Mouse (Mus musculus): ENCODE data around the gene Trp53bp2. TPM values are rescaled to one million over a fixed set of nuclear protein-coding genes. Genes with fewer than 3 reads are reported as not detected.

The Trp53bp2 gene
- polyA plus RNA-seq, 1 experiment from 2014 or later = 24.2 TPM

GRCm38 (mm10) chr1:182448276-182449035 lies 39.5 kb downstream of the Trp53bp2 start:
- 93% methylated on average over 14 of the region's 14 CpGs for WGBS
- H3K27ac ChIP-seq = no peak overlapping the region
- H3K4me3 ChIP-seq = no peak overlapping the region
- no peaks in the 10 kb centered on the region for H3K4me1 ChIP-seq (replicated peaks)
- H3K27me3 ChIP-seq (ENCODE audit: insufficient read depth, poor library complexity, severe bottlenecking) = no peaks in the 10 kb centered on the region
- H3K36me3 ChIP-seq = peaks cover 89% of the 10 kb centered on the region
- H3K9me3 ChIP-seq = no peaks in the 10 kb centered on the region
- no peak for DNase-seq (ENCODE audit: low spot score)

GRCm38 (mm10) chr1:182452473-182452872 lies 43.5 kb downstream of the Trp53bp2 start:
- no peaks in the 10 kb centered on the region for H3K4me1 ChIP-seq (replicated peaks)
- no peaks in the 10 kb centered on the region for H3K9me3 ChIP-seq
- H3K4me3 ChIP-seq = no peak overlapping the region
- H3K27ac ChIP-seq = no peak overlapping the region
- H3K27me3 ChIP-seq (ENCODE audit: insufficient read depth, poor library complexity, severe bottlenecking) = no peaks in the 10 kb centered on the region
- WGBS = 88% methylated on average over 4 of the region's 4 CpGs
- H3K36me3 ChIP-seq = peaks cover 86% of the 10 kb centered on the region
- no peak for DNase-seq (ENCODE audit: low spot score)

GRCm38 (mm10) chr1:182455080-182455479 lies 46.1 kb downstream of the Trp53bp2 start:
- H3K27me3 ChIP-seq (ENCODE audit: insufficient read depth, poor library complexity, severe bottlenecking) = no peaks in the 10 kb centered on the region
- H3K4me3 ChIP-seq = no peak overlapping the region
- peaks cover 87% of the 10 kb centered on the region for H3K36me3 ChIP-seq
- H3K9me3 ChIP-seq = no peaks in the 10 kb centered on the region
- peaks cover 8% of the 10 kb centered on the region; the same call in 1 of the 2 replicates for H3K4me1 ChIP-seq (replicated peaks)
- H3K27ac ChIP-seq = no peak overlapping the region
- WGBS = 94% methylated on average over 2 of the region's 2 CpGs
- DNase-seq (ENCODE audit: low spot score) = no peak

- Histone ChIP-seq H3K4me1 (replicated peaks) (peaks cover 8% of the 10 kb centered on the region; the same call in 1 of the 2 replicates), H3K36me3 (peaks cover 87% of the 10 kb centered on the region), H3K4me3 (no peak overlapping the region), H3K27ac (no peak overlapping the region), H3K9me3 (no peaks in the 10 kb centered on the region), H3K27me3 (ENCODE audit: insufficient read depth, poor library complexity, severe bottlenecking) (no peaks in the 10 kb centered on the region)
- no peak for DNase-seq (ENCODE audit: low spot score)
- WGBS = 84% methylated on average over 19 of the region's 19 CpGs
Measured at GRCm38 (mm10) chr1:182458556-182458955, 49.6 kb downstream of the Trp53bp2 start.

GRCm38 (mm10) chr1:182459436-182459835 lies 50.5 kb downstream of the Trp53bp2 start:
- H3K4me1 ChIP-seq (replicated peaks) = peaks cover 8% of the 10 kb centered on the region; the same call in 1 of the 2 replicates
- H3K27ac ChIP-seq = 0 out of 2 replicates have a peak overlapping the region, but pooled peaks have one; percentile 23
- H3K4me3 ChIP-seq = no peak overlapping the region
- no peaks in the 10 kb centered on the region for H3K27me3 ChIP-seq (ENCODE audit: insufficient read depth, poor library complexity, severe bottlenecking)
- H3K9me3 ChIP-seq = no peaks in the 10 kb centered on the region
- no peak for DNase-seq (ENCODE audit: low spot score)
- WGBS = 74% methylated on average over 8 of the region's 8 CpGs
- H3K36me3 ChIP-seq = peaks cover 81% of the 10 kb centered on the region

- H3K36me3 ChIP-seq = peaks cover 70% of the 10 kb centered on the region
- H3K4me1 ChIP-seq (replicated peaks) = peaks cover 8% of the 10 kb centered on the region; the same call in 1 of the 2 replicates
- H3K4me3 ChIP-seq = no peak overlapping the region
- WGBS = 76% methylated on average over 13 of the region's 13 CpGs
- H3K27ac ChIP-seq = 0 out of 2 replicates have a peak overlapping the region, but pooled peaks have one; percentile 16
- no peaks in the 10 kb centered on the region for H3K9me3 ChIP-seq
- no peak for DNase-seq (ENCODE audit: low spot score)
- H3K27me3 ChIP-seq (ENCODE audit: insufficient read depth, poor library complexity, severe bottlenecking) = no peaks in the 10 kb centered on the region
Measured at GRCm38 (mm10) chr1:182460291-182461244, 51.6 kb downstream of the Trp53bp2 start.

- H3K27ac ChIP-seq = 0 out of 2 replicates have a peak overlapping the region, but pooled peaks have one; percentile 16
- H3K4me1 ChIP-seq (replicated peaks) = peaks cover 8% of the 10 kb centered on the region; the same call in 1 of the 2 replicates
- H3K9me3 ChIP-seq = no peaks in the 10 kb centered on the region
- H3K27me3 ChIP-seq (ENCODE audit: insufficient read depth, poor library complexity, severe bottlenecking) = no peaks in the 10 kb centered on the region
- DNase-seq (ENCODE audit: low spot score) = no peak
- peaks cover 64% of the 10 kb centered on the region for H3K36me3 ChIP-seq
- no peak overlapping the region for H3K4me3 ChIP-seq
- 61% methylated on average over 7 of the region's 7 CpGs for WGBS
Measured at GRCm38 (mm10) chr1:182461261-182461660, 52.3 kb downstream of the Trp53bp2 start.

- H3K4me3 ChIP-seq = no peak overlapping the region
- H3K4me1 ChIP-seq (replicated peaks) = peaks cover 8% of the 10 kb centered on the region; the same call in 1 of the 2 replicates
- no peak for DNase-seq (ENCODE audit: low spot score)
- H3K36me3 ChIP-seq = peaks cover 62% of the 10 kb centered on the region
- H3K27me3 ChIP-seq (ENCODE audit: insufficient read depth, poor library complexity, severe bottlenecking) = no peaks in the 10 kb centered on the region
- no peak overlapping the region for H3K27ac ChIP-seq
- WGBS = 95% methylated on average over 10 of the region's 10 CpGs
- no peaks in the 10 kb centered on the region for H3K9me3 ChIP-seq
Measured at GRCm38 (mm10) chr1:182461813-182462212, 52.8 kb downstream of the Trp53bp2 start.

- Histone ChIP-seq H3K27me3 (ENCODE audit: insufficient read depth, poor library complexity, severe bottlenecking) (no peaks in the 10 kb centered on the region), H3K9me3 (no peaks in the 10 kb centered on the region), H3K4me1 (replicated peaks) (no peaks in the 10 kb centered on the region; the same call in 1 of the 2 replicates), H3K4me3 (no peak overlapping the region), H3K36me3 (peaks cover 65% of the 10 kb centered on the region), H3K27ac (peak overlapping the region; percentile 60; the same call in 1 of the 2 replicates)
- DNase-seq (ENCODE audit: low spot score) = no peak
- WGBS = 82% methylated on average over 4 of the region's 4 CpGs
Measured at GRCm38 (mm10) chr1:182465309-182465708, 56.3 kb downstream of the Trp53bp2 start.

GRCm38 (mm10) chr1:182465978-182466377 lies 57.0 kb downstream of the Trp53bp2 start:
- H3K4me3 ChIP-seq = no peak overlapping the region
- no peaks in the 10 kb centered on the region for H3K9me3 ChIP-seq
- no peak overlapping the region for H3K27ac ChIP-seq
- H3K36me3 ChIP-seq = peaks cover 65% of the 10 kb centered on the region
- DNase-seq (ENCODE audit: low spot score) = no peak
- H3K27me3 ChIP-seq (ENCODE audit: insufficient read depth, poor library complexity, severe bottlenecking) = no peaks in the 10 kb centered on the region
- 88% methylated on average over 4 of the region's 4 CpGs for WGBS
- no peaks in the 10 kb centered on the region; the same call in 1 of the 2 replicates for H3K4me1 ChIP-seq (replicated peaks)

GRCm38 (mm10) chr1:182475005-182475796 lies 66.2 kb downstream of the Trp53bp2 start:
- Histone ChIP-seq H3K36me3 (peaks cover 99% of the 10 kb centered on the region), H3K4me1 (replicated peaks) (no peaks in the 10 kb centered on the region), H3K27me3 (ENCODE audit: insufficient read depth, poor library complexity, severe bottlenecking) (no peaks in the 10 kb centered on the region), H3K9me3 (no peaks in the 10 kb centered on the region), H3K4me3 (no peak overlapping the region), H3K27ac (no peak overlapping the region)
- WGBS = 84% methylated on average over 5 of the region's 5 CpGs
- DNase-seq (ENCODE audit: low spot score) = no peak

- no peak overlapping the region for H3K4me3 ChIP-seq
- H3K27me3 ChIP-seq (ENCODE audit: insufficient read depth, poor library complexity, severe bottlenecking) = no peaks in the 10 kb centered on the region
- peaks cover 99% of the 10 kb centered on the region for H3K36me3 ChIP-seq
- H3K27ac ChIP-seq = no peak overlapping the region
- WGBS = 92% methylated on average over 4 of the region's 4 CpGs
- no peaks in the 10 kb centered on the region for H3K9me3 ChIP-seq
- DNase-seq (ENCODE audit: low spot score) = no peak
- H3K4me1 ChIP-seq (replicated peaks) = no peaks in the 10 kb centered on the region; the same call in 1 of the 2 replicates
Measured at GRCm38 (mm10) chr1:182478935-182479334, 70.0 kb downstream of the Trp53bp2 start.
